ENCODE assay signal across 18 mouse cellular contexts in the genomic region with DNA sequence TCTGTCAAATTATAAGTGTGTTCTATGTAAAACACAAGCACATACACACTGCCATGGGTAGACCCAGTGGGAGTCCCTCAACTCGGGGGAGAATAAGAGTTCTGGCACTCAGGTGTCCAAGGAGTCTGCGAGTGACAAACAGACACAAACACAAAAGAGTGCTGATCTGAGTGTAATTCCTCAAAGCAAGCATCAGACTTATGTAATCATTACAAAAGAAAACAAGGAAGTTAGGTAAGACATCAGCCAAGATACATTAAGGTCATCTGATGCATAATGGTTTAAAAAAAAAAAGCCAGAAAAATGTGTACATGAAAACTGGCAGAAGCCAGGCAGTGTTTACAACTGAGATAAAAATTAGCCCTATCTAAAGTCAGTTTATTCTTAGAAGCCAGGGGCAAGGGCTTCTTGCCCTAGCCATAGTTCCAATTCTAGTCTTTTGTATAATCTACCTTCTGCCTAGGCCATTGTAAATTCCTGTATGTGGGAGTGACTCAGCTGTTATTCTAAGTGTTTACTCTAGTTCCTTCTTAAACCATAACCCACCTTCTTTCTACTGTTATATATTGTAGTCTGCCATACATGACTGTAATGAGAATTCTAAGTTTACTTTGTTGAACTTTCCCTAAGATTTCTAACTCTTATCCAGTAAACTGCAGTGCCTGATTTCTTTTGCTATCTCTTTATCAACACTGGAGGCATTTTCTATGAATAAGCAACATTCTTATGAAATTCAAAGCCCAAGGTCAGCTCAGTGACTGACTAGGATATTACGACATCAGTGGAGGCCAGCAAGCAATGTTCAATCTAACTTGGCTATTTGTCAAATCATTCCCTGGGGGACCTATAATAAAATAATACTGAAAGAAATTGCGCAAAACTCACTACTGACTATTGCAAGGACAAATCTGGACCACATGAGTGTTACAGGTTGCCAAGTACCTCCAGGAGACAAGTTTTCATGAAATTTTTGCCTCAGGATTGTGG.
DNase-seq lines count a peak whose midpoint lies in the region; ATAC-seq and TF ChIP-seq lines count a peak whose summit lies in the region.
"Had no signal": no experiment of that assay in that cellular context is flagged by ENCODE, and none has a peak within 500 bp of the region (broad histone marks: within the 10 kb centered on the region; RNA-seq: fewer than 3 reads in every experiment).

No protein-coding gene starts in this region.

- H3K4me3 ChIP-seq in kidney, adult 2 months (ENCODE audit: insufficient read depth, low read depth, low read length) = no peak overlapping the region
- no peak overlapping the region for H3K4me3 ChIP-seq in intestine, embryonic 16.5 days (ENCODE audit: low read length)
- H3K4me3 ChIP-seq: embryonic facial prominence, embryonic 15.5 days; forebrain, embryonic 13.5 days; heart, embryonic 13.5 days; hindbrain, embryonic 10.5 days; liver, embryonic 13.5 days had no signal

- TF ChIP-seq CTCF in kidney, adult 2 months (conservative IDR thresholded peaks at IDR 0.05; ENCODE audit: insufficient read depth, insufficient read length, low read depth, low read length) = no peak

- WGBS in kidney, adult 2 months = 80% methylated on average over 4 of the region's 4 CpGs
- WGBS in intestine, embryonic 16.5 days = 72% methylated on average over 4 of the region's 4 CpGs

- peak; percentile 85 for ATAC-seq in intestine, embryonic 16.5 days
- ATAC-seq: forebrain, embryonic 13.5 days; lung, postnatal 0 days had no signal

- H3K4me2 ChIP-seq in intestine, embryonic 16.5 days (ENCODE audit: low read depth, low read length) = no peak overlapping the region
- H3K4me2 ChIP-seq: embryonic facial prominence, embryonic 15.5 days; forebrain, embryonic 13.5 days; heart, embryonic 13.5 days; liver, embryonic 13.5 days; midbrain, embryonic 11.5 days had no signal

- TF ChIP-seq POLR2A in kidney, adult 2 months (IDR thresholded peaks at IDR 0.05; ENCODE audit: low read depth, low read length) = no peak

- peak; percentile 22 to 86 for DNase-seq in adrenal gland, adult (ENCODE audit: inconsistent age in 2 of 2, low spot score in 1 of 2)
- no peak for DNase-seq in adrenal gland, postnatal 25 days
- DNase-seq in kidney, adult 2 months = peak; percentile 4
- no peak for DNase-seq in kidney, adult 11 months
- peak; percentile 69 for DNase-seq in adipocyte (ENCODE audit: low spot score)
- DNase-seq in right cerebral cortex, postnatal 4 days = no peak
- no peak for DNase-seq in layer of hippocampus, adult 9-11 months
- DNase-seq: kidney, postnatal 14 days; liver, embryonic 13.5 days; retina, postnatal 1 day; thymus, postnatal 25 days had no signal

- no peaks in the 10 kb centered on the region for H3K9me3 ChIP-seq in intestine, embryonic 16.5 days (ENCODE audit: control insufficient read depth, low read length)
- H3K9me3 ChIP-seq: embryonic facial prominence, embryonic 15.5 days; forebrain, embryonic 13.5 days; heart, embryonic 13.5 days; hindbrain, embryonic 10.5 days; liver, embryonic 13.5 days had no signal

- no peaks in the 10 kb centered on the region for H3K36me3 ChIP-seq in kidney, adult 2 months (ENCODE audit: control insufficient read depth, insufficient read depth, low read length)
- H3K36me3 ChIP-seq in intestine, embryonic 16.5 days (ENCODE audit: control insufficient read depth, insufficient read depth, low read length) = no peaks in the 10 kb centered on the region
- H3K36me3 ChIP-seq: embryonic facial prominence, embryonic 15.5 days; heart, embryonic 13.5 days; hindbrain, embryonic 10.5 days; liver, embryonic 13.5 days had no signal

- H3K27me3 ChIP-seq in kidney, adult 2 months (replicated peaks; ENCODE audit: control insufficient read depth, insufficient read depth, low read length) = no peaks in the 10 kb centered on the region
- H3K27me3 ChIP-seq in intestine, embryonic 16.5 days (replicated peaks; ENCODE audit: control insufficient read depth, insufficient read depth, low read length) = no peaks in the 10 kb centered on the region
- H3K27me3 ChIP-seq: embryonic facial prominence, embryonic 15.5 days; forebrain, embryonic 13.5 days; heart, embryonic 13.5 days; liver, embryonic 13.5 days had no signal

- no peak overlapping the region for H3K27ac ChIP-seq in kidney, adult 2 months (ENCODE audit: insufficient read depth, low read depth, low read length)
- H3K27ac ChIP-seq in intestine, embryonic 16.5 days (ENCODE audit: low read length) = peak overlapping the region; percentile 51
- H3K27ac ChIP-seq: embryonic facial prominence, embryonic 15.5 days; forebrain, embryonic 13.5 days; heart, embryonic 13.5 days; hindbrain, embryonic 10.5 days; liver, embryonic 13.5 days had no signal

- no peak overlapping the region for H3K9ac ChIP-seq in intestine, embryonic 16.5 days (ENCODE audit: low read depth, low read length)
- H3K9ac ChIP-seq: embryonic facial prominence, embryonic 15.5 days; forebrain, embryonic 13.5 days; heart, embryonic 13.5 days; liver, embryonic 13.5 days had no signal

- no peaks in the 10 kb centered on the region for H3K4me1 ChIP-seq in kidney, adult 2 months (ENCODE audit: control insufficient read depth, insufficient read depth, low read length)
- H3K4me1 ChIP-seq in intestine, embryonic 16.5 days (ENCODE audit: control insufficient read depth, insufficient read depth, low read length) = no peaks in the 10 kb centered on the region
- H3K4me1 ChIP-seq: embryonic facial prominence, embryonic 15.5 days; forebrain, embryonic 13.5 days; heart, embryonic 13.5 days; hindbrain, embryonic 10.5 days; liver, embryonic 13.5 days had no signal

Comparison
In these comparisons a context has a peak if more than half of its experiments do, and no peak if none do; other contexts are left out.
1. DNase-seq: peak in adrenal gland, adult (2 of 2), kidney, adult 2 months (single experiment) and adipocyte (single experiment); none in adrenal gland, postnatal 25 days (single experiment), kidney, adult 11 months (single experiment), right cerebral cortex, postnatal 4 days (single experiment) and layer of hippocampus, adult 9-11 months (single experiment).